Mouse (Mus musculus): ENCODE results near the gene Chml. TPM values are rescaled to one million over a fixed set of nuclear protein-coding genes. Genes with fewer than 3 reads are reported as not detected.

Chml gene
- total RNA-seq (2014; fragmentation: Nextera tagmentation) (8.9 and 13.5 TPM in 2 replicates), total RNA-seq (2017) (13.8 and 14.5 TPM in 2 replicates)

GRCm38 (mm10) chr1:175692246-175692996 is at the start of gene Chml, which contains the start of gene Opn3:
Gene Chml, minus strand, starts transcription at chr1:175692901.
Gene Opn3, minus strand, starts transcription at chr1:175692776.
- peak; percentile 85 for ATAC-seq (replicated peaks; ENCODE audit: poor library complexity, severe bottlenecking)

GRCm38 (mm10) chr1:175725771-175726170 is 33.1 kb upstream of the Chml start:
- ATAC-seq (replicated peaks; ENCODE audit: poor library complexity, severe bottlenecking), result no peak

GRCm38 (mm10) chr1:175716832-175717231 is 24.1 kb upstream of the Chml start:
- no peak for ATAC-seq (replicated peaks; ENCODE audit: poor library complexity, severe bottlenecking)

- ATAC-seq (replicated peaks; ENCODE audit: poor library complexity, severe bottlenecking), result 0 out of 2 replicates have a peak, but pooled peaks have one; percentile 5
Measured at GRCm38 (mm10) chr1:175712338-175712909, 19.7 kb upstream of the Chml start.

- ATAC-seq (replicated peaks; ENCODE audit: poor library complexity, severe bottlenecking), result peak; percentile 82
Measured at GRCm38 (mm10) chr1:175708013-175708412, 15.3 kb upstream of the Chml start.

- ATAC-seq (replicated peaks; ENCODE audit: poor library complexity, severe bottlenecking), result 0 out of 2 replicates have a peak, but pooled peaks have one; percentile 32
Measured at GRCm38 (mm10) chr1:175707599-175707998, 14.9 kb upstream of the Chml start.

- ATAC-seq (replicated peaks; ENCODE audit: poor library complexity, severe bottlenecking), result no peak
Measured at GRCm38 (mm10) chr1:175701145-175701544, 8.4 kb upstream of the Chml start.

- 0 out of 2 replicates have a peak, but pooled peaks have one; percentile 27 for ATAC-seq (replicated peaks; ENCODE audit: poor library complexity, severe bottlenecking)
Measured at GRCm38 (mm10) chr1:175699796-175700195, 7.1 kb upstream of the Chml start.

GRCm38 (mm10) chr1:175699375-175699774 is 6.7 kb upstream of the Chml start:
- no peak for ATAC-seq (replicated peaks; ENCODE audit: poor library complexity, severe bottlenecking)

- ATAC-seq (replicated peaks; ENCODE audit: poor library complexity, severe bottlenecking), result no peak
Measured at GRCm38 (mm10) chr1:175698293-175698692, 5.6 kb upstream of the Chml start, which contains the start of gene Wdr64. Gene Wdr64, plus strand, starts transcription at chr1:175698593.

GRCm38 (mm10) chr1:175693429-175693960 is 794 bp upstream of the Chml start:
- peak; percentile 31 for ATAC-seq (replicated peaks; ENCODE audit: poor library complexity, severe bottlenecking)

- no peak for ATAC-seq (replicated peaks; ENCODE audit: poor library complexity, severe bottlenecking)
Measured at GRCm38 (mm10) chr1:175692997-175693361, 278 bp upstream of the Chml start.

- ATAC-seq (replicated peaks; ENCODE audit: poor library complexity, severe bottlenecking), result peak; percentile 2; the same call in 1 of the 2 replicates
Measured at GRCm38 (mm10) chr1:175691686-175692245, 935 bp downstream of the Chml start.

- ATAC-seq (replicated peaks; ENCODE audit: poor library complexity, severe bottlenecking), result no peak
Measured at GRCm38 (mm10) chr1:175680995-175681394, 11.7 kb downstream of the Chml start.

- ATAC-seq (replicated peaks; ENCODE audit: poor library complexity, severe bottlenecking), result no peak
Measured at GRCm38 (mm10) chr1:175677459-175677858, 15.2 kb downstream of the Chml start.

- no peak for ATAC-seq (replicated peaks; ENCODE audit: poor library complexity, severe bottlenecking)
Measured at GRCm38 (mm10) chr1:175675116-175675515, 17.6 kb downstream of the Chml start.

GRCm38 (mm10) chr1:175673563-175674325 is 19.0 kb downstream of the Chml start:
- no peak for ATAC-seq (replicated peaks; ENCODE audit: poor library complexity, severe bottlenecking)

GRCm38 (mm10) chr1:175671626-175672025 is 21.1 kb downstream of the Chml start:
- 0 out of 2 replicates have a peak, but pooled peaks have one; percentile 16 for ATAC-seq (replicated peaks; ENCODE audit: poor library complexity, severe bottlenecking)

GRCm38 (mm10) chr1:175670042-175670441 is 22.7 kb downstream of the Chml start:
- no peak for ATAC-seq (replicated peaks; ENCODE audit: poor library complexity, severe bottlenecking)

GRCm38 (mm10) chr1:175669456-175669855 is 23.2 kb downstream of the Chml start:
- ATAC-seq (replicated peaks; ENCODE audit: poor library complexity, severe bottlenecking), result no peak
